Mouse (Mus musculus) intestine, embryonic 16.5 days (tissue): ENCODE results near the gene Gm17655. TPM values are rescaled to one million over a fixed set of nuclear protein-coding genes. Genes with fewer than 3 reads are reported as not detected.
"Not testable (repeated sequence)": the region's sequence is repeated elsewhere in the genome, so short reads cannot be mapped to it uniquely, and the experiment has no call there.

Experiments
- ATAC-seq: fragments of 200-750 bp; cut with Nextera tagmentation; 2 replicates; pipeline ENCODE4 v1.8.0; 2017; ENCODE audit warnings: moderate TSS enrichment, moderate library complexity
- H3K27ac ChIP-seq: fragments of 300-500 bp; sonication (generic); 2 replicates; pipeline ENCODE4 v1.5.1; 2014; ENCODE audit warnings: mild to moderate bottlenecking, low read length
- H3K27me3 ChIP-seq: fragments of 300-500 bp; sonication (generic); replicated peaks from 2 replicates; pipeline ENCODE4 v1.6.1; 2014; ENCODE audit warnings: low read length, control low read depth, mixed read lengths; ENCODE audit not compliant: control insufficient read depth, insufficient read depth
- H3K36me3 ChIP-seq: fragments of 300-500 bp; sonication (generic); 2 replicates; pipeline ENCODE4 v1.6.1; 2014; ENCODE audit warnings: low read length, control low read depth; ENCODE audit not compliant: control insufficient read depth, insufficient read depth
- H3K4me1 ChIP-seq: fragments of 300-500 bp; sonication (generic); 2 replicates; pipeline ENCODE4 v1.6.1; 2014; ENCODE audit warnings: low read length, control low read depth, mixed read lengths; ENCODE audit not compliant: control insufficient read depth, insufficient read depth
- H3K4me2 ChIP-seq: fragments of 300-500 bp; sonication (generic); 2 replicates; pipeline ENCODE4 v1.6.1; 2014; ENCODE audit warnings: low read depth, low read length, control low read depth
- H3K4me3 ChIP-seq: fragments of 300-500 bp; sonication (generic); 2 replicates; pipeline ENCODE4 v1.5.1; 2014; ENCODE audit warnings: mild to moderate bottlenecking, low read length
- H3K9ac ChIP-seq: fragments of 300-500 bp; sonication (generic); 2 replicates; pipeline ENCODE4 v1.6.1; 2014; ENCODE audit warnings: low read depth, low read length
- H3K9me3 ChIP-seq: fragments of 300-500 bp; sonication (generic); 2 replicates; pipeline ENCODE4 v1.6.1; 2016; ENCODE audit warnings: low read length, control low read depth; ENCODE audit not compliant: control insufficient read depth
- WGBS: fragments of 180-500 bp; shearing (Covaris S2); extraction: QIAGEN DNeasy Blood & Tissue Kit; methylation state at CpG from one replicate; pipeline ENCODE4 v1.1.7; 2014; 5-methylcytosine and 5-hydroxymethylcytosine counted together
- polyA plus RNA-seq: library from polyadenylated mRNA; unstranded; fragments of >200 nt; fragmentation: Nextera tagmentation; extraction: Ambion mirVana; gene quantifications from 2 replicates; pipeline ENCODE4 v1.2.1, GENCODE M21; 2015

Gene Gm17655
- polyA plus RNA-seq = 3.2 and 3.7 TPM in 2 replicates

DNA sequence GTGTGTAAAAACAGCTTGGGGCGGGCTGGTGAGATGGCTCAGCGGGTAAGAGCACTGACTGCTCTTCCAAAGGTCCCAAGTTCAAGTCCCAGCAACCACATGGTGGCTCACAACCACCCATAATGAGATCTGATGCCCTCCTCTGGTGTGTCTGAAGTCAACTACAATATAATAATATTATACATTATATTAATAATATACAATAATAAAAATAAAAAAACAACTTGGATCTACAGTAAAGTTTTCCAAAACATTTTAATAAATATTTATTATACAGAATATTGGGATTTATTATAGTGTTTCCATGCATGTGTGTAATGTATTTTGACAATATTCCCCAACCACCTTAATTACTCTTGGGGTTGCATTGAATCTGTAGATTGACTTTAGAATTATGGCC lies at the start of gene Gm17655:
Gm17655 (minus strand) TSS at position 101 of the 400 bp plus-strand sequence.
- not testable (repeated sequence) for H3K27ac ChIP-seq, H3K4me3 ChIP-seq, H3K9ac ChIP-seq, H3K4me2 ChIP-seq, H3K9me3 ChIP-seq, ATAC-seq, H3K27me3 ChIP-seq, H3K4me1 ChIP-seq, H3K36me3 ChIP-seq
- WGBS = 70% methylated on average over 2 of the region's 2 CpGs

DNA sequence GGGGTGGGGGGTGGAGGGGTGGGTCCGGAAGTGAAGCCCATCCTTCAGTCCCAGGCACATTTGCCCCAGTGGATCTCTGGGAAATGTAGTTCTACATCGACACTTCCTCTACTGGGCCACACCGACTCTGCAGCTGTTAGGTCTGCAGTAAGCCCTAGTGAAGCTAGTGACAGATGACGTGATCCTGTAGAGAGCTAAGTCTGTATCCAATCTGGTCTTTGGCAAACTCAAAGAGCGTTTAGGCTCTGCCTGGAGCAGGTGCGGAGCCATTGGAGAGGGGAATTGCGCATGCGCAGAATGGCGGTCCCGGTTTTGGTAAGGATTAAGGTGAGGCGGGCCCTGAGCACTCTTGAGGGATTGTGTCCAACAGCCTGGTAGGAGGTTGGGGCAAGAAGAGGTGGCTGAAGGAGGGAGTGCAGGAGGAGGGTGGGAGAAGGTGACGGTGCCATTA lies 37.7 kb upstream of the Gm17655 start, which contains the start of gene Zfp605:
Zfp605 (plus strand) TSS at position 102 of the 451 bp plus-strand sequence.
- no peaks in the 10 kb centered on the region for H3K27me3 ChIP-seq
- WGBS = under 1% methylated on average over 12 of the region's 12 CpGs

GRCm38 (mm10) chr5:110108305-110108628 lies 36.0 kb upstream of the Gm17655 start:
- no peak for ATAC-seq
- Histone ChIP-seq H3K27me3 (no peaks in the 10 kb centered on the region), H3K27ac (peak overlapping the region; percentile 99), H3K9me3 (no peaks in the 10 kb centered on the region), H3K4me1 (peaks cover 6% of the 10 kb centered on the region; the same call in 1 of the 2 replicates), H3K36me3 (peaks cover 33% of the 10 kb centered on the region), H3K4me2 (peak overlapping the region; percentile 87), H3K9ac (peak overlapping the region; percentile 96; the same call in 1 of the 2 replicates), H3K4me3 (peak overlapping the region; percentile 88; the same call in 1 of the 2 replicates)
- WGBS = 0% methylated on average over 7 of the region's 7 CpGs

More for the DNA sequence above, 37.7 kb upstream of the Gm17655 start, which contains the start of gene Zfp605:
- peak; percentile 24 for ATAC-seq
- Histone ChIP-seq H3K4me1 (peaks cover 6% of the 10 kb centered on the region; the same call in 1 of the 2 replicates), H3K4me2 (peak within 1 kb of the TSS; percentile 60), H3K36me3 (peaks cover 18% of the 10 kb centered on the region), H3K4me3 (peak within 1 kb of the TSS; percentile 53), H3K9me3 (no peaks in the 10 kb centered on the region), H3K9ac (peak within 1 kb of the TSS; percentile 54), H3K27ac (peak within 1 kb of the TSS; percentile 71)

DNA sequence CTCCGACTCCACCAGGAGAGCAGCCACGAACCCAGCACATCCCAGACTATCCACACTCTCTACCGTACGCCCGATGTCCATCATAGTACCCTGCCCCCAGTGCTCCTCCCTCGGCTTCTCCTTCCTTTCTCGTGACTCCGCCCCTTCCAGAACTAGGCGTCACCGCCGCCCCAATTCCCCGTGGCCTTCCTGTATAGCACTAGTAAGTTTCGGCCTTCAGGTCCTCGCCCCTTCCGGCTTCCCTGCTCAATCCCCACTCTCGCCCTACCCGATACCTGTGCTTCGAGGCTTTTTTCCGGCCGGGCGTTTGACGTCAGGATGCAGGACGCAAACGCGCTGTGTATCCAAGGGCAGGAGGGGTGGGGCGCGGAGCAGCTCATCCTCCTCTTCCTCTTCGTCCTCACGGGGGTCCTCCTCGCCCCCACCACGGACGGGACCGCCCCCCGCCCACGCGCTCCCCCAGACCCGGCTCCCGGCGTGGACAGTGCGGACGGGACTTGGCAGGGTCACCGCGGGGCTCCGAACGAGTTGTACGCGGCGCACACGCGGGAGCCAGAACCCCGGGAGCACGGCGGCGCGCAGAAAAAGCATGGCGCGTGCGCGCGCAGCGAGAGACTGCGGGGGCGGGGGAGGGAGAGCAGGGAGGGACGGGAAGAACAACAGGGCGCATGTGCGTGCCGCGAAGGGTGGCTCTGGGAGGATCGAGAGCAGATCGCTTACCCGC lies 35.4 kb upstream of the Gm17655 start, which contains the start of gene Gtpbp6:
Gtpbp6 (minus strand) TSS at position 617 of the 724 bp plus-strand sequence.
- peak within 1 kb of the TSS; percentile 99 for H3K27ac ChIP-seq
- peak within 1 kb of the TSS; percentile 88 for H3K4me3 ChIP-seq
- peak; percentile 92 for ATAC-seq
- H3K9ac ChIP-seq = peak within 1 kb of the TSS; percentile 96
- H3K4me2 ChIP-seq = peak within 1 kb of the TSS; percentile 87
- no peaks in the 10 kb centered on the region for H3K27me3 ChIP-seq
- under 1% methylated on average over 71 of the region's 71 CpGs for WGBS
- peaks cover 37% of the 10 kb centered on the region for H3K36me3 ChIP-seq
- H3K4me1 ChIP-seq = peaks cover 6% of the 10 kb centered on the region; the same call in 1 of the 2 replicates
- H3K9me3 ChIP-seq = no peaks in the 10 kb centered on the region

GRCm38 (mm10) chr5:110106901-110107564 lies 34.7 kb upstream of the Gm17655 start:
- no peaks in the 10 kb centered on the region for H3K9me3 ChIP-seq
- H3K27ac ChIP-seq = peak overlapping the region; percentile 99
- peaks cover 8% of the 10 kb centered on the region; the same call in 1 of the 2 replicates for H3K4me1 ChIP-seq
- H3K36me3 ChIP-seq = peaks cover 35% of the 10 kb centered on the region
- ATAC-seq = peak; percentile 57
- 11% methylated on average over 41 of the region's 41 CpGs for whole genome bisulfite sequencing
- H3K9ac ChIP-seq = peak overlapping the region; percentile 96
- peak overlapping the region; percentile 88 for H3K4me3 ChIP-seq
- no peaks in the 10 kb centered on the region for H3K27me3 ChIP-seq
- H3K4me2 ChIP-seq = peak overlapping the region; percentile 87

DNA sequence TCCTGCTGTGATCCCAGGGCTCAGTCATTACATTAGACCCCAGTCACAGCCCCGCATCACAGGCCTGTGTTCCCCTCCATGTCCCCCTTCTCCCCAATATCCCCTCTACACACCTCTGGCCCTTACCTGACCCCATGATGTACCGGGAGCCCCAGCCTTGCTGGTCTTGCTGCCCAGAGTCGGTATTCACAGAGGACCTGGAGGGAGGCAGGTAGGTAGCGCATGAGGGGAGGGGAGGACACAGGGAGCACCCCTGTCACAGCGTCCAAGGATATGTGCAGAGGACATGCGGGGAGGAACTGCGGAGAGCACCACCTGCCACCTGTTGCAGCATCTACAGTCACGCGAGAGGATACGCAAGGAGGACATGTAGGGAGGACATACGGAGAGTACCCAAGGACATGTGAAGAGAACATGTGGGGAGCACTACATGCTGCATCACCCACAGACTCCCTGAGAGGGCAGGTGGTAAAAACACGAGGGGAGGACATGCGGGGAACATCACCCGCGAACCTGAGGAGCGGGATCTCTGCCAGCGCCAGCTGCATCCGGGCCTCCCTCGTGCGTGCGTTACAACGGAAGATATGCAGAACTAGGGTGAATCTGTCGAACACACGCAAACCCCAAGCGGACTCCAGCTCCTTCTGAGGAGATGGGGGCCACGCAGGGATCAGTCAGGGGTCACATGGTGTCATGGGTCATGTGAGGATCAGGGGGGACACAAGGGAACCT lies 34.0 kb upstream of the Gm17655 start:
- Histone ChIP-seq H3K9ac (peak overlapping the region; percentile 96; the same call in 1 of the 2 replicates), H3K4me1 (peaks cover 16% of the 10 kb centered on the region), H3K27me3 (no peaks in the 10 kb centered on the region), H3K4me3 (peak overlapping the region; percentile 88), H3K36me3 (peaks cover 35% of the 10 kb centered on the region), H3K4me2 (peak overlapping the region; percentile 87), H3K9me3 (no peaks in the 10 kb centered on the region), H3K27ac (0 out of 2 replicates have a peak overlapping the region, but pooled peaks have one; percentile 99)
- no peak for ATAC-seq
- WGBS = 91% methylated on average over 26 of the region's 26 CpGs

GRCm38 (mm10) chr5:110104616-110105380 lies 32.5 kb upstream of the Gm17655 start:
- ATAC-seq = no peak
- WGBS = 93% methylated on average over 36 of the region's 36 CpGs
- Histone ChIP-seq H3K27me3 (no peaks in the 10 kb centered on the region), H3K27ac (no peak overlapping the region), H3K4me2 (no peak overlapping the region), H3K4me3 (no peak overlapping the region), H3K9ac (no peak overlapping the region), H3K9me3 (no peaks in the 10 kb centered on the region), H3K36me3 (peaks cover 35% of the 10 kb centered on the region), H3K4me1 (peaks cover 19% of the 10 kb centered on the region)

- 94% methylated on average over 27 of the region's 27 CpGs for WGBS
- H3K27ac ChIP-seq = no peak overlapping the region
- H3K9me3 ChIP-seq = no peaks in the 10 kb centered on the region
- H3K4me3 ChIP-seq = no peak overlapping the region
- H3K4me1 ChIP-seq = peaks cover 19% of the 10 kb centered on the region
- H3K27me3 ChIP-seq = no peaks in the 10 kb centered on the region
- H3K36me3 ChIP-seq = peaks cover 35% of the 10 kb centered on the region
- H3K4me2 ChIP-seq = no peak overlapping the region
- no peak overlapping the region for H3K9ac ChIP-seq
- no peak for ATAC-seq
Measured at GRCm38 (mm10) chr5:110103901-110104615, 31.7 kb upstream of the Gm17655 start.
